Mouse (Mus musculus): ENCODE measurements around the gene Ccdc39.

DNA sequence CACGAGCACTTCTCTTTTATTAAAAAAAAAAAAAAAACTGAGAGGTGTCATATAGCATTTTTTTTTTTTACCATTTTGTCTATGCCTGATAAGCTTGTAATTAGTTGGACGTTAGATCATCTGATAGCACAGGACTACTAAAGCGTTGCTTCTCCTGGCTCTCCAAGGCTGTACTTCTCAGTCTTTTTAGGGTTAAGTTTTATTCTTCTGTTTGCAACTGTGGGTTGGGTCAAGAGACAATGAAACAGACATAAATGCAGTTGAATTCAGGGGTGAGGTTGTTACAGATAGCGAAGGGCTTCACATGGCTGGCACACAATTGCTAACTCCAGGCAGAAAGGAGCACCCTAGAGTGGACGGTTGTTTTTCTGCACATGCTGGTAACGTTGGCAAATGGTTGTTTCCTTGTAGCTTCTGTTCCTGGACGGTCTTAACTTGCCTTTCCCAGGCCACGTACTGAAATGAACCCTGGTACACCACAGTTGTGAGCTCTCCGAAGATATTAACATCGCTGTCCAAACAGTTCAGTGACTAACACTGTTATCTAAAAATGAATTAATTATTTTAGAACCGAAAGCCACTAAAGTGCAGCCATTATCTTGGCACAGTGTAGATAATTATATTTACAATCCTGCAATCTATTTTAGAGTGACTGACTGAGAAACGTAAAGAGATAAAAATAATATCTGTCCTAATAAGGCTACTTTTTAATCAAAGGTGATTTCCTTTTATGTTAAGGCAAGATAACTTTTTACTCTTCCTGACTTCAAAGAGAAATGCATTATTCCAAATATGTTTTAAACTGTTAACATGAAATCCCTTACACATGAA, 30.6 kb upstream of the Ccdc39 start:
- TF ChIP-seq CTCF (IDR thresholded peaks at IDR 0.05; ENCODE audit: low read depth) (no peak), EP300 (IDR thresholded peaks at IDR 0.05; ENCODE audit: low read depth) (no peak)

All from liver, postnatal 0 days (tissue).